Mouse (Mus musculus): Measurements from ENCODE around the gene Tpra1. TPM values are rescaled to one million over a fixed set of nuclear protein-coding genes. Genes with fewer than 3 reads are reported as not detected.
A peak's percentile ranks its signal among the peaks of the same experiment; 100 is the strongest.

Tpra1 gene
- polyA plus RNA-seq, 1 experiment from 2014 or later, result 91.7 TPM

GRCm38 (mm10) chr6:88873965-88874867 lies 27.8 kb upstream of the Tpra1 start:
- Histone ChIP-seq H3K36me3 (no peaks in the 10 kb centered on the region), H3K9ac (replicated peaks) (peak overlapping the region; percentile 96), H3K27me3 (replicated peaks) (no peaks in the 10 kb centered on the region), H3K9me3 (replicated peaks) (no peaks in the 10 kb centered on the region), H3K27ac (replicated peaks) (peak overlapping the region; percentile 97), H3K4me1 (peaks cover 48% of the 10 kb centered on the region), H3K4me2 (peak overlapping the region; percentile 81), H3K4me3 (replicated peaks) (peak overlapping the region; percentile 86)
- ATAC-seq (ENCODE audit: low FRiP score), result peak; percentile 69
- 1% methylated on average over 58 of the region's 74 CpGs for WGBS

DNA sequence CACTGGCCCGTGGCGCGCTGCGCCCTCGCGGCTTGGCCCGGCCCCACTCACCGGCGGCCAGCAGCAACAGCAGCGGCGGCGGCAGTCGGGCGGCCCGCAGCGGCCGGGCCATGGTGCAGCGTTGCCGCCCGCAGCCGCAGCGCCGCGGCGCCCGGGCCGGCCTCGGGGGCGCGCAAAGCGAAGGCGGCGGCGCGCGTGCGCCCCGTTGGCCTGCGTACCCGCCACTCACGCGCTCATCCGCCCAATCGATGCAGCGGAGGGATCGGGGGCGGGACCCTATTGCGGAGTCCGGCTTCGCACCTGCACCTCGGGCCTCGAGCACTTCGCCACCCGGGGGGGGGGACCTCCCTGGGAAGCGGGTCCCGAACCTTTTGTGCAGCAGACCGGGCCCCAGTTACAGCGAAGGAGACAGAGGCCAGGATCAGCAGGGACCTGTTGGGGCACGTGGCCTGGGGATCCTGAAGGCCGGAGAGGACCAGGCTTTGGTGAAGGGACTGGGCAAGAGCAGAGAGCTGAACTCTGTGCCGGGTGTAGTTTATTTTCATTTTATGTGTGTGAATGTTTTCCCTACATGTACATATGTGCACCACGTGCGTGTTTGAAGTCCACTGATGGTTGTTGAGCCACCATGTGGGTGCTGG lies 27.1 kb upstream of the Tpra1 start, which contains the start of gene Podxl2:
TSS of gene Podxl2 (minus strand) at position 177 of the 641 bp plus-strand sequence.
- peak; percentile 79 for ATAC-seq (ENCODE audit: low FRiP score)
- H3K9ac ChIP-seq (replicated peaks), result peak within 1 kb of the TSS; percentile 96
- H3K9me3 ChIP-seq (replicated peaks), result no peaks in the 10 kb centered on the region
- no peaks in the 10 kb centered on the region for H3K27me3 ChIP-seq (replicated peaks)
- WGBS, result 4% methylated on average over 63 of the region's 63 CpGs
- H3K4me1 ChIP-seq, result peaks cover 40% of the 10 kb centered on the region
- H3K4me2 ChIP-seq, result peak within 1 kb of the TSS; percentile 81
- peak within 1 kb of the TSS; percentile 86 for H3K4me3 ChIP-seq (replicated peaks)
- H3K36me3 ChIP-seq, result no peaks in the 10 kb centered on the region
- peak within 1 kb of the TSS; percentile 97 for H3K27ac ChIP-seq (replicated peaks)

DNA sequence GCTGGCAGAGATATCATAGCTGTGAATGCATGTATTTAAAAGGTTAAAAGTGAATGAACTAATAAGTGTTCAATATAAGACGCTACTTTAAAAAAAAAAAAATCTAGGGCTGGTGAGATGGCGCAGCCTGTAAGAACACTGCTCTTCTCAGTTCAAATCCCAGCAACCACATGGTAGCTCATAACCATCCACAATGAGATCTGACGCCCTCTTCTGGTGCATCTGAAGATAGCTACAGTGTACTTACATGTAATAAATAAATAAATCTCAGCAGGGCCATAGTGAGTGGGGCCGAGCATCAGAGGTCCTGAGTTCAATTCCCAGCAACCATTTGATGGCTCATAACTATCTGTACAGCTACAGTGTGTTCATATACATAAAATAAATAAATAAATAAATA lies 22.6 kb upstream of the Tpra1 start:
- Histone ChIP-seq H3K4me2 (no peak overlapping the region), H3K9ac (replicated peaks) (no peak overlapping the region), H3K27me3 (replicated peaks) (no peaks in the 10 kb centered on the region), H3K4me1 (peaks cover 10% of the 10 kb centered on the region), H3K9me3 (replicated peaks) (no peaks in the 10 kb centered on the region), H3K4me3 (replicated peaks) (no peak overlapping the region), H3K36me3 (peaks cover 3% of the 10 kb centered on the region), H3K27ac (replicated peaks) (no peak overlapping the region)
- ATAC-seq (ENCODE audit: low FRiP score), result no peak
- 58% methylated on average over 4 of the region's 4 CpGs for WGBS

GRCm38 (mm10) chr6:88881334-88881733 lies 20.7 kb upstream of the Tpra1 start:
- H3K36me3 ChIP-seq, result peaks cover 14% of the 10 kb centered on the region
- whole genome bisulfite sequencing, result 47% methylated on average over 7 of the region's 7 CpGs
- no peak overlapping the region for H3K4me2 ChIP-seq
- no peaks in the 10 kb centered on the region for H3K9me3 ChIP-seq (replicated peaks)
- H3K27me3 ChIP-seq (replicated peaks), result no peaks in the 10 kb centered on the region
- no peak overlapping the region for H3K4me3 ChIP-seq (replicated peaks)
- H3K4me1 ChIP-seq, result 0 out of 2 replicates have a peak, but pooled peaks cover 4% of the 10 kb centered on the region
- no peak for ATAC-seq (ENCODE audit: low FRiP score)
- no peak overlapping the region for H3K27ac ChIP-seq (replicated peaks)
- H3K9ac ChIP-seq (replicated peaks), result no peak overlapping the region

GRCm38 (mm10) chr6:88884195-88884594 lies 17.9 kb upstream of the Tpra1 start:
- peaks cover 14% of the 10 kb centered on the region for H3K36me3 ChIP-seq
- H3K27ac ChIP-seq (replicated peaks), result no peak overlapping the region
- no peak overlapping the region for H3K4me2 ChIP-seq
- H3K27me3 ChIP-seq (replicated peaks), result no peaks in the 10 kb centered on the region
- H3K4me1 ChIP-seq, result 0 out of 2 replicates have a peak, but pooled peaks cover 9% of the 10 kb centered on the region
- no peak for ATAC-seq (ENCODE audit: low FRiP score)
- no peak overlapping the region for H3K9ac ChIP-seq (replicated peaks)
- no peak overlapping the region for H3K4me3 ChIP-seq (replicated peaks)
- 93% methylated on average over 10 of the region's 10 CpGs for WGBS
- H3K9me3 ChIP-seq (replicated peaks), result no peaks in the 10 kb centered on the region

DNA sequence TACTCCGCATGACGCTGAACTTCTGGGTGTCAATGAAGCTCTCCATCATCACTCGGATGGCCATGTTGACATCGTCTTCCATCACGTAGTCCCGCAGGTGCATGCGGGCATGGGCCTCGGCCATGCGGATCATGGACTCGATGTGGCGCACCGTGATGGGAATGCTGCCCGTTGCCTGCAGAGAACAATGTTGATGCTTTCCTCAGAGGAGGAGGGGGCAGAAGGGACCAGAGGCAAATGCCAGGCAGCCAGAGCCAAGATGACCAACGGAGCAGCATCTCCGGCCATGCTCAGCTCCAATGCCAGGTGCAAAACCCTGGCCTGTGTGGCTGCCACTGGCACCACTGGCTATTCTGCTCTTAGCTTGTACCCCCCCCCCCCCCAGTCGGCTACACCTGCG lies 17.4 kb upstream of the Tpra1 start:
- ATAC-seq (ENCODE audit: low FRiP score), result no peak
- H3K9me3 ChIP-seq (replicated peaks), result no peaks in the 10 kb centered on the region
- 96% methylated on average over 17 of the region's 17 CpGs for WGBS

DNA sequence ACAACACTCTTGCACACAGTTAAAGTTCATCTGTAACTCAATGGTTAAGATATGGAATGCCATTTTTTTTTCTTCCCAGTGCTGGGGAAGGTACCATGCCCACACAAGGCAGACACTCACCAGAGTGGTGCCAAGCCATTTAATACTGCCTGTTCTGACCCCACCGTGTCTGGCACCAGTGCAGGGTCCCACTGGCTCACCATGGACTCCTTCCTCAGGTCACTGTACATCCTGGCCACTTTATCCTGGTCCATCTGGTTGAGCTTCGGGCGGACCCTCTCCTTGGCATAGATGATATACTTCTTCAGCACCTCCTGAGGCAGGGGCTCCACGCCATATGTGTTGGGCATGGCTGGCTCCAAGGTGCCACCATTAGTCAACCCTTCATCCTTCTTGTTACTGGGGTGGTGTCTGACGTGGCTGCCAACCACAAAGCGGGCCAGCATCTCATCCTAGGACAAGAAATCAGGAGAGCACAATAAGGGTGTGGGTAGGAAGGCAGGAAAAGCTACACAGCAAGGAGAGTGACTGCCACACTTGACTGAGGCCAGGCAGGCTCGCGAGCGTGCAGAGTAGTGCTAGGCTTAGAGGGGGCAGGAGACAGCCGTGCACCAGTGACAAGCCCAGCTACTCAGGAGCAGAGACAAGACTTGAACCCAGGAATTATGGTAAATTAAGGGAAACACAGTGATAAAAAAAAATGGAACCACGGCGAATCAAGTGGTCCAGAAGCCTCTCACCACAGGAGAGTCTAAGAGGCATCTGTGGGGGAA lies 16.2 kb upstream of the Tpra1 start:
- H3K27ac ChIP-seq (replicated peaks), result no peak overlapping the region
- H3K9ac ChIP-seq (replicated peaks), result no peak overlapping the region
- H3K4me3 ChIP-seq (replicated peaks), result no peak overlapping the region
- no peaks in the 10 kb centered on the region for H3K9me3 ChIP-seq (replicated peaks)
- peaks cover 22% of the 10 kb centered on the region for H3K36me3 ChIP-seq
- 0 out of 2 replicates have a peak, but pooled peaks cover 9% of the 10 kb centered on the region for H3K4me1 ChIP-seq
- H3K27me3 ChIP-seq (replicated peaks), result no peaks in the 10 kb centered on the region
- no peak overlapping the region for H3K4me2 ChIP-seq
- ATAC-seq (ENCODE audit: low FRiP score), result no peak
- WGBS, result 72% methylated on average over 12 of the region's 12 CpGs

More for the DNA sequence above, 17.4 kb upstream of the Tpra1 start:
- Histone ChIP-seq H3K9ac (replicated peaks) (no peak overlapping the region), H3K4me1 (0 out of 2 replicates have a peak, but pooled peaks cover 9% of the 10 kb centered on the region), H3K4me3 (replicated peaks) (no peak overlapping the region), H3K27me3 (replicated peaks) (no peaks in the 10 kb centered on the region), H3K27ac (replicated peaks) (no peak overlapping the region), H3K36me3 (peaks cover 19% of the 10 kb centered on the region), H3K4me2 (no peak overlapping the region)

DNA sequence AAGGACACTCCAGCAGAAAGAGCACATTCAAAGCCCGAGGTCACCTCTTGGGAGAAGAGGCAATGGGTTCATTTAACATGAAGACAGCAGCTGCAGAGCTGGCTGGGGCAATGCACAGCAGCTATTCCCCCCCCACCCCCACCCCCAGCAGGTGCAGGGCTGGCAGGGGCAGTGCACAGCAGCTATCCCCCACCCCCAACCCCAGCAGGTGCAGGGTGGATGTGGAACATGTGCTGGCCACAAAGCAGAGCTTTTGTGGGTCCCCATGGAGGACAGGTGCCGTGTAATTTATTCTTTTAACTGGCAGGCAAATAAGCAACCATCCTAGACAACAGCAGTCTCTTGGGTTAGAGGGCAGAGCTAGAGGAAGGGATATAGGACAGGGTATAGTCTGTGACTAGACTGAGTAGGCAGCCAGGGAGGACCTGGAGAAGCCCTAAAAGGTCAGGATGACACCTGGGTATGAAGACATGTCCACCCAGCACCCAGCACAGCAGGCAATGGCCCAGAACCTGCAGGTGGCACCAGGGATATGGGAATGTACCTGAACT lies 15.6 kb upstream of the Tpra1 start:
- Histone ChIP-seq H3K4me3 (replicated peaks) (no peak overlapping the region), H3K9ac (replicated peaks) (no peak overlapping the region), H3K9me3 (replicated peaks) (no peaks in the 10 kb centered on the region), H3K4me2 (no peak overlapping the region), H3K4me1 (0 out of 2 replicates have a peak, but pooled peaks cover 9% of the 10 kb centered on the region), H3K36me3 (peaks cover 25% of the 10 kb centered on the region), H3K27me3 (replicated peaks) (no peaks in the 10 kb centered on the region), H3K27ac (replicated peaks) (no peak overlapping the region)
- WGBS, result 31% methylated on average over 2 of the region's 2 CpGs
- 0 out of 2 replicates have a peak, but pooled peaks have one; percentile 39 for ATAC-seq (ENCODE audit: low FRiP score)

- H3K36me3 ChIP-seq, result peaks cover 34% of the 10 kb centered on the region
- WGBS, result 95% methylated on average over 13 of the region's 13 CpGs
- no peaks in the 10 kb centered on the region for H3K9me3 ChIP-seq (replicated peaks)
- no peak overlapping the region for H3K9ac ChIP-seq (replicated peaks)
- ATAC-seq (ENCODE audit: low FRiP score), result no peak
- H3K27ac ChIP-seq (replicated peaks), result no peak overlapping the region
- H3K4me1 ChIP-seq, result 0 out of 2 replicates have a peak, but pooled peaks cover 5% of the 10 kb centered on the region
- H3K4me3 ChIP-seq (replicated peaks), result no peak overlapping the region
- no peaks in the 10 kb centered on the region for H3K27me3 ChIP-seq (replicated peaks)
- H3K4me2 ChIP-seq, result no peak overlapping the region
Observed at GRCm38 (mm10) chr6:88889410-88890042, 12.5 kb upstream of the Tpra1 start.

DNA sequence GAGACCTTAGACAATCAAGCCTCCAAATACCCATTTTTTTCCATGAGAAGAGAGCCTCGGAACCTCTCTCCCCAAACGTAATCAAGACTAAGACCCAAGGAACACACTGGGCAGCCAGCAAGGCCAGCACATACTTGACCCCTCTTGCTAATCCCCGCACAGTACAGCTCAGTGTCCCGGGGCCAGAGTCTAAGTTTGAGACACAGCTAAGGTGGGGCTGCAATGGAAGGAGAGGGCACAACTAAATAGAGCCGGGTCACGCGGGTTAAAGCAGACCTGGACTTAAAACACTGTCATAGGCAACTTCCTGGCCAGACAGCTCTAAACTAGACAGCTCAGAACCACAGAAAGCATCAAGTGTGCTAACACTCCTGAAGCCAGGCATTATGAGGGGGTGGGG lies 11.2 kb upstream of the Tpra1 start:
- no peak for ATAC-seq (ENCODE audit: low FRiP score)
- WGBS, result 94% methylated on average over 7 of the region's 7 CpGs
- Histone ChIP-seq H3K4me1 (0 out of 2 replicates have a peak, but pooled peaks cover 5% of the 10 kb centered on the region), H3K4me3 (replicated peaks) (no peak overlapping the region), H3K36me3 (peaks cover 25% of the 10 kb centered on the region), H3K27ac (replicated peaks) (no peak overlapping the region), H3K27me3 (replicated peaks) (no peaks in the 10 kb centered on the region), H3K9me3 (replicated peaks) (no peaks in the 10 kb centered on the region), H3K9ac (replicated peaks) (no peak overlapping the region), H3K4me2 (no peak overlapping the region)

GRCm38 (mm10) chr6:88893559-88893958 lies 8.5 kb upstream of the Tpra1 start:
- ATAC-seq (ENCODE audit: low FRiP score), result no peak
- no peaks in the 10 kb centered on the region for H3K9me3 ChIP-seq (replicated peaks)
- H3K4me1 ChIP-seq, result peaks cover 11% of the 10 kb centered on the region
- no peak overlapping the region for H3K27ac ChIP-seq (replicated peaks)
- no peaks in the 10 kb centered on the region for H3K27me3 ChIP-seq (replicated peaks)
- H3K9ac ChIP-seq (replicated peaks), result no peak overlapping the region
- no peak overlapping the region for H3K4me3 ChIP-seq (replicated peaks)
- H3K4me2 ChIP-seq, result no peak overlapping the region
- H3K36me3 ChIP-seq, result peaks cover 23% of the 10 kb centered on the region
- WGBS, result 65% methylated on average over 5 of the region's 5 CpGs
